Mouse (Mus musculus) liver, embryonic 16.5 days (tissue): ENCODE data around the gene Pirb. TPM values are rescaled to one million over a fixed set of nuclear protein-coding genes. Genes with fewer than 3 reads are reported as not detected.
"Not testable (repeated sequence)": the region's sequence is repeated elsewhere in the genome, so short reads cannot be mapped to it uniquely, and the experiment has no call there.

Experiments
- ATAC-seq: fragments of 200-750 bp; cut with Nextera tagmentation; 2 replicates; pipeline ENCODE4 v1.8.0; 2017; ENCODE audit warnings: low read depth, mild to moderate bottlenecking, moderate number of reproducible peaks, moderate library complexity
- H3K27ac ChIP-seq: fragments of 300-500 bp; sonication (generic); 2 replicates; pipeline ENCODE4 v1.5.1; 2014; ENCODE audit warnings: mild to moderate bottlenecking, low read length
- H3K27me3 ChIP-seq: fragments of 300-500 bp; sonication (generic); 2 replicates; pipeline ENCODE4 v1.6.1; 2014; ENCODE audit warnings: low read depth, low read length, mixed read lengths; ENCODE audit not compliant: control insufficient read depth, insufficient read depth
- H3K36me3 ChIP-seq: fragments of 300-500 bp; sonication (generic); 2 replicates; pipeline ENCODE4 v1.6.1; 2014; ENCODE audit warnings: mild to moderate bottlenecking; ENCODE audit not compliant: control insufficient read depth, insufficient read depth
- H3K4me1 ChIP-seq: fragments of 300-500 bp; sonication (generic); 2 replicates; pipeline ENCODE4 v1.6.1; 2014; ENCODE audit warnings: low read depth, low read length, mixed read lengths; ENCODE audit not compliant: control insufficient read depth
- H3K4me2 ChIP-seq: fragments of 300-500 bp; sonication (generic); 2 replicates; pipeline ENCODE4 v1.6.1; 2014; ENCODE audit warnings: low read depth, low read length, mixed read lengths
- H3K4me3 ChIP-seq: fragments of 300-500 bp; sonication (generic); 2 replicates; pipeline ENCODE4 v1.5.1; 2014; ENCODE audit warnings: low read depth, mild to moderate bottlenecking, low read length
- H3K9ac ChIP-seq: fragments of 300-500 bp; sonication (generic); 2 replicates; pipeline ENCODE4 v1.6.1; 2014; ENCODE audit warnings: low read depth, low read length
- H3K9me3 ChIP-seq: fragments of 300-500 bp; sonication (generic); replicated peaks from 2 replicates; pipeline ENCODE4 v1.6.1; 2016; ENCODE audit warnings: low read length; ENCODE audit not compliant: control insufficient read depth
- whole genome bisulfite sequencing: fragments of 180-500 bp; shearing (Covaris S2); extraction: QIAGEN DNeasy Blood & Tissue Kit; methylation state at CpG from one replicate; pipeline ENCODE4 v1.1.7; 2014; ENCODE audit not compliant: insufficient replicate concordance; 5-methylcytosine and 5-hydroxymethylcytosine counted together
- polyA plus RNA-seq: library from polyadenylated mRNA; unstranded; fragments of >200 nt; fragmentation: Nextera tagmentation; extraction: Ambion mirVana; gene quantifications from 2 replicates; pipeline ENCODE4 v1.2.1, GENCODE M21; 2015

Pirb gene
- polyA plus RNA-seq, result 6.0 and 7.4 TPM in 2 replicates

DNA sequence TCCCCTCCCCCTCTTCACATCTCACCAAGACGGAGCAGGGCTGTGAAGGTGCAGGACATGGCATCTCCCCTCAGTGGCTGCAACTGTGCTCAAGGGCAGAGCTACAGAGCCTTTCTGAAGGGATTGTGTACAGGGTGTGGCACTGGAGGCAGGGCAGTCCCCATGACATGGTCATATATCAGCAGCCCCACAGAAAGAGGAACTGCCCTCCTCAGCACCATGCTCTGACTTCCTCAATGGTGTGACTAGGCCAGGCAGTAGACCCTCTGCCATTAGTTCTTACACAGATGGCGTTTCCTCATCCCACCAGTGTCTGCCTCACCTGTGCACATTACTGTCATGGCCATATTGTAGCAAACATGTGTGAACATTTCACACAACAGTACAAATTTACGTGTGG is at the start of gene Pirb:
Pirb (minus strand) TSS at position 124 of the 400 bp plus-strand sequence.
- not testable (repeated sequence) for H3K4me3 ChIP-seq, H3K27ac ChIP-seq, H3K9ac ChIP-seq, H3K27me3 ChIP-seq, H3K4me2 ChIP-seq, H3K9me3 ChIP-seq, H3K36me3 ChIP-seq, H3K4me1 ChIP-seq, ATAC-seq
- WGBS, result 29% methylated on average over 1 of the region's 3 CpGs

DNA sequence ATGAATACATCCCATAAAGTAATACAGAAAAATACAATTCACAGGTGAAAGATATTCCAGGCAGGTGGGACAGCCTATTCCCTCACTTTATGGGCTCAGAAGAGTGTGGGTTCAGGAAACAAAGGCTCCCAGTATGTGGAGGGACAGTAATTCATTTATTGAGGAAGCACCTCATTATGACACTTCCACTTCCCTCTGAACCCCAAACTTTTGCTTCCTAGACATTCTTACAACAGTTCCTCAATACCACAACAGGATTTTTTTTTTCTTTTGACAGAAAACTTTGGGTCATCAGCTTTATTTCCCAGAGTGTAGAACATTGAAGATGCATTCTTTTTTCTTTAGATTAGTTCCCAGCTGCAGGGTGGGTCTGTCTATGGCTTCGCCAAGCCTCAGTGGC is 12.5 kb upstream of the Pirb start:
- not testable (repeated sequence) for H3K4me2 ChIP-seq, H3K27ac ChIP-seq, H3K27me3 ChIP-seq, H3K36me3 ChIP-seq, H3K4me3 ChIP-seq, H3K9me3 ChIP-seq, H3K4me1 ChIP-seq, ATAC-seq, H3K9ac ChIP-seq
- no CpG with 5 or more reads among the region's 1 CpGs for WGBS

DNA sequence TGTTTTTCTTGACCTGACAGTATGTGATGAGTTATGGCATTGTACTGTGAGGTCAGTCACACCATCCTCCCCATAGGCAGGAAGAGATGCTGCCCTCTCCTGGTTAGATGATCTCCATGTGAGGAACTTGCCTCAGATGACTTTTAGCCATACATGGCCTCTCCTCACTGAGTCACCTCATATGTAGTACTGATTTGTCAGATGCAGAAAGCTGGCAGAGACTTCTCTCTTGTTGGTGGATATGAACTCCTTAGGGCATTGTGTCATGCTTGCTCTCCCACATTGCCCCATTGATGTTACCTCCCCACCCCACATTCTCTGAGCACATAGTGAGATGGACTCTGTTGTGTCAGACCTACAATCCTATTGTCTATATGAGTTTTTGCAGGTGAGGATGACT is 5.3 kb upstream of the Pirb start:
- not testable (repeated sequence) for H3K4me1 ChIP-seq, H3K4me3 ChIP-seq, H3K27me3 ChIP-seq, H3K9me3 ChIP-seq, H3K27ac ChIP-seq, H3K9ac ChIP-seq, ATAC-seq, H3K4me2 ChIP-seq, H3K36me3 ChIP-seq

DNA sequence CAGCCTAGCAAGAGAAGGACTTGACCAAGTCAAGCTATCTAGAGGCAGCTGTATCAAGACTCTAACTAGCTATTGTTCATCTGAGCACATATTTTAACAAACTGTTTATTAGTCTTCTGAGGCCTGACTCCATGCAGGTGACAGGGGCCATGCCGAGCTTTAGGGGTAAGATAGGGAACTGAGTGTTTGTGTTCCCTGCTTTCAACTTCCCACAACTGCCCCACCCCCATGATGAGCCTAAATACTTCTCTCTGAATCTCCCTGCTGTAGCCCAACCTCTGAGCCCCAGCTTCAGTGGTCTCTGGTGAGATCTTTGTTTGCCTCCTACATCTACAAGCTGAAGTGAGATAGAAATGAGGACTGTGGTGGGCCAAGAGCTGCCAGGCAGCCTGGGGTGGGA is 4.9 kb downstream of the Pirb start:
- H3K9ac ChIP-seq, result no peak overlapping the region
- no peaks in the 10 kb centered on the region for H3K9me3 ChIP-seq
- no peak overlapping the region for H3K4me2 ChIP-seq
- H3K27me3 ChIP-seq, result no peaks in the 10 kb centered on the region
- H3K36me3 ChIP-seq, result no peaks in the 10 kb centered on the region
- 19% methylated on average over 1 of the region's 1 CpGs for WGBS
- no peaks in the 10 kb centered on the region; the same call in 1 of the 2 replicates for H3K4me1 ChIP-seq
- no peak for ATAC-seq
- H3K4me3 ChIP-seq, result no peak overlapping the region
- no peak overlapping the region for H3K27ac ChIP-seq

DNA sequence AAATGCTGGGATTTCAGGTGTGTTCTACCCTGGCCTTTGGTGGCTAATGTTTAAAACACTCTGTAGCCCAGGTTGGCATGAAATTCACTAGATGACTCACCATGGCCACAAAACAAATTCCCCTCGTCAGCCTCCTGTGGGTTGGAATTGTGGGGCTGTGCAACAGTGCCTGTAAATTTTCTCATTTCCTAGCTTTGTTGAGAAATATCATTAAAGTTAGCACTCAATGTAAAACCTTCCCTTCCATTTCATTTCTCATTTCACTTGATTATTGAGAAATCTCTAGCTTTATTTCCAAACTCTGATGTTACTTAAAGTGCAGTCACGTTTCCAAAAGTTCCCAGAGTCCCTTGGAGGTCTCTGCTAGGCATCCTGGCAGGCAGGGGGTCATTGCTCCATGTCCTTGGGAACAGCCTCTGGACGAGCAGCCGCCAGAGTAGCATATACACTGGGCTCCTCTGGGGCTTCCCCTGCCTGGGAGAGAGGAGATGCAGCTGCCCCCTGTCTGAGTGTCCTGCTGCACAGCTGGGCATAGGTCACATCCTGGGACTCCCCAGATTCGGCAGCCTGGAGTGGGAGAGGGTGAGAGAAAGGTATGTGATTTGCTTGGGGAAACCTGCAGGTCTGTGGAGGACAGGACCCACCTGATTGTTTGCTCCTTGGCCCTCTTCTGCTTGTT is 7.8 kb downstream of the Pirb start:
- Histone ChIP-seq H3K4me2 (no peak overlapping the region), H3K27ac (no peak overlapping the region), H3K4me1 (no peaks in the 10 kb centered on the region; the same call in 1 of the 2 replicates), H3K36me3 (peaks cover 6% of the 10 kb centered on the region), H3K27me3 (no peaks in the 10 kb centered on the region), H3K9me3 (no peaks in the 10 kb centered on the region), H3K9ac (peak overlapping the region; percentile 28; the same call in 1 of the 2 replicates), H3K4me3 (no peak overlapping the region)
- ATAC-seq, result 0 out of 2 replicates have a peak, but pooled peaks have one; percentile 30
- 26% methylated on average over 5 of the region's 5 CpGs for WGBS

DNA sequence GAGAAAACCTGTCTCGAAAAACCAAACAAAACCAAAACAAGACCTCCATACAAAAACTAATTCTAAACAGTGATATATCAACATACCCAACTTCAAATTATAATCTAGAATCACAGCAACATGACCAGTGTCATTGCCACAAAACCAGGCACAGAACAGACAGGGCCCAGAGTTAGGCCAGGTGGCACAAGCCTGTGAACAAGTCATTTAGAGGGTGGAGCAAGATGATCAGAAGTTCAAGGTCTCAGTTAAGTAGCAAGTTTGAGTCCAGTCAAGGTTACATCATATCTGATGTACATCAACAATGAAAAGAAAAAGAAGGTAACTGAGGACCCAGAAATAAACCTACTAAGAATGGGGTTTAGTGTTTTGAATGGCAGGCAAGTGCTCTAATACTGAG is 11.2 kb downstream of the Pirb start:
- H3K27ac ChIP-seq, result no peak overlapping the region; the same call in 1 of the 2 replicates
- peaks cover 25% of the 10 kb centered on the region for H3K36me3 ChIP-seq
- ATAC-seq, result no peak
- no peak overlapping the region for H3K4me2 ChIP-seq
- H3K27me3 ChIP-seq, result no peaks in the 10 kb centered on the region
- no peak overlapping the region for H3K9ac ChIP-seq
- 48% methylated on average over 1 of the region's 1 CpGs for WGBS
- no peak overlapping the region for H3K4me3 ChIP-seq
- peaks cover 17% of the 10 kb centered on the region for H3K4me1 ChIP-seq
- no peaks in the 10 kb centered on the region for H3K9me3 ChIP-seq

DNA sequence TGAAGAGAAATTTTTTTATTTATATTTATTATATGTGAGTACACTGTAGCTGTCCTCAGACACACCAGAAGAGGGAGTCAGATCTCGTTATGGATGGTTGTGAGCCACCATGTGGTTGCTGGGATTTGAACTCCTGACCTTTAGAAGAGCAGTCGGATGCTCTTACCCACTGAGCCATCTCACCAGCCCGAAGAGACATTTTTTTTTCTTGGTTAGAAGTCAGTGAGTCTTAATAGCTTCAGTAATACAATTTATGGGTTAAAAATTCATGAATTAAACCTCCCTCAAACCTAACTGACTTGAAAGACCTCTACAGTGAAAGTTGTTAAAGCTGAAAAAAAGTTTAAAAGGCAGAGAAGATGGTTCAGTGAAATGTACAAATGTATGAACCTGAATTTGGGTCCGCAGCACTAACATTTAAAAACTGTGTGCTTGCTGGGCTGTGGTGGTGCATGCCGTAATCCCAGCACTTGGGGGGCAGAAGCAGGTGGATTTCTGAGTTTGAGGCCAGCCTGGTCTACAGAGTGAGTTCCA is 11.7 kb downstream of the Pirb start:
- H3K36me3 ChIP-seq, result peaks cover 25% of the 10 kb centered on the region
- peaks cover 17% of the 10 kb centered on the region for H3K4me1 ChIP-seq
- H3K27me3 ChIP-seq, H3K9ac ChIP-seq, ATAC-seq, H3K4me3 ChIP-seq, H3K27ac ChIP-seq, H3K4me2 ChIP-seq, H3K9me3 ChIP-seq: not testable (repeated sequence)
- WGBS, result 26% methylated on average over 5 of the region's 5 CpGs

DNA sequence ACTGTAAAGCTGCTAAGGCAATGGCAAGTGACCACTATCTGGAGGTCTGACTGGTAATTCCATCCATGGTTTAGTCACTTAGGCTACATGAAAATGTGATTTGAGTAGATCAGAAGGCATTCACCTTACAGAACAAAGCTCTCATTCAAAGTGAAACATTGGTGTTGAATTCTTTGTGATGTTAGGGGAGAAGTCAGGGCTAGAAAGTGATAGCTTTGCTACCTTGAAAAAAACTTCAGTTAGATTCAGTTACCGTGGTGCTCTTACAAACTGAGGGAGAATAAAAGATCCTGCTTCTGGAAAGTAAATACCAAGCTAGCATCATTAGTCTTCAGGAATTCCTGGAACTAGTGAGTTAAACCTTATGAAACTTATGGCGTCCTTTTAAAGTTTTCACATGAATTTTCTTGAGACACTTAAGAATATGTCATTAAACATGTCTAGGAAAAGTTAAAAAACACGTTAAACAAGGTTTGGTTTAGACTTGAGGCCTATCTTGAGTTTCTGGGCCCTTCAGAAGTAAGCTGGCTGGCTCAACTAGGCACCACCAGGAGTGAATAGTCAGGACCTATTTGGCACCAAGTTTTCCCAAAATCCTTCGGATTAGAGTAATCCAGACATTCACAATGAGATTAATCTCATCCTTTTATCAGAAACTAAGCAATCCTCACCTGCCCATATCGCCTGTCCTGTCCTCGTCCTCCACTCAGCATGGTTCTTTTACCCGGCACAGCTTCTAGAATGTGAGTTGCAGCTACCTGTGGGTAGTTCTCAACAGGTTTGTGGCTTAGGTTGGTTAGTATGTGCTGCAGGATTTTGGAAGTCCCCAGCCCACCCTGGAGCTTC is 12.4 kb downstream of the Pirb start:
- peaks cover 17% of the 10 kb centered on the region for H3K4me1 ChIP-seq
- no peaks in the 10 kb centered on the region for H3K27me3 ChIP-seq
- H3K4me2 ChIP-seq, result no peak overlapping the region
- ATAC-seq, result no peak
- H3K27ac ChIP-seq, result peak overlapping the region; percentile 34; the same call in 1 of the 2 replicates
- no peak overlapping the region for H3K9ac ChIP-seq
- no peaks in the 10 kb centered on the region for H3K9me3 ChIP-seq
- H3K4me3 ChIP-seq, result no peak overlapping the region
- peaks cover 25% of the 10 kb centered on the region for H3K36me3 ChIP-seq
- WGBS, result 28% methylated on average over 7 of the region's 7 CpGs

DNA sequence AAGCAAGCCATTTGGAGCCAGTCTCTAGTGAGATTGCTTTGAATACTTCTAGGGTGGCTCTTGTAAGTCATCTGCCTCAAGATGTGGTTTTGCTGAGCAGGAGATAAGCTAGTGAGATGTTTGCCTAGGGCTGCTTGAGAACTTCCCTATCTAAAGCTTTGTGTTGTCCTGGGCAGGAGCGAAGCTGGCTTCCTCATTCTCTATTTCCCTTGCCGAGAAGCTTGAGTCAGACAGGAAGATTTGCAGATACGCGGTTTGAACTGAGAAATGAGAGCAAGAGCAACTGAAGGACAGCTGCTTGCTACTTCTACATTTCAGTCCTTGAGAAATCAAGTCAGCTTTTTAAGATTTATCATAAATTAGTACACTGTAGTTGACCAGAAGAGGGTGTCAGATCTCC is 13.2 kb downstream of the Pirb start:
- no peak for ATAC-seq
- H3K9me3 ChIP-seq, result no peaks in the 10 kb centered on the region
- H3K4me1 ChIP-seq, result peaks cover 17% of the 10 kb centered on the region
- whole genome bisulfite sequencing, result 12% methylated on average over 4 of the region's 4 CpGs
- H3K9ac ChIP-seq, result no peak overlapping the region
- no peaks in the 10 kb centered on the region for H3K27me3 ChIP-seq
- H3K4me3 ChIP-seq, result no peak overlapping the region
- peaks cover 25% of the 10 kb centered on the region for H3K36me3 ChIP-seq
- no peak overlapping the region for H3K4me2 ChIP-seq
- peak overlapping the region; percentile 63 for H3K27ac ChIP-seq
